Mouse (Mus musculus) C2C12 (cell line): Measurements from ENCODE around the gene Uchl4.

Experiments used
- CEBPB ChIP-seq: IDR thresholded peaks from one replicate; pipeline ENCODE4 v1.6.1; 2011; ENCODE audit warnings: low read depth, mild to moderate bottlenecking, control low read depth, moderate library complexity
- CTCF ChIP-seq: IDR thresholded peaks from one replicate; pipeline ENCODE4 v1.5.1; 2011; ENCODE audit not compliant: control insufficient read depth, insufficient read depth, insufficient read length
- MYOD1 ChIP-seq: IDR thresholded peaks from one replicate; pipeline ENCODE4 v1.6.1; 2011; ENCODE audit warnings: low read depth; ENCODE audit not compliant: control insufficient read depth, insufficient read length
- MYOG ChIP-seq: IDR thresholded peaks from one replicate; pipeline ENCODE4 v1.6.1; 2011; ENCODE audit not compliant: control insufficient read depth, insufficient read length; ENCODE audit errors: extremely low read depth
- USF1 ChIP-seq: IDR thresholded peaks from one replicate; pipeline ENCODE4 v1.6.1; 2011; ENCODE audit warnings: low read depth, mild to moderate bottlenecking, control low read depth, moderate library complexity

DNA sequence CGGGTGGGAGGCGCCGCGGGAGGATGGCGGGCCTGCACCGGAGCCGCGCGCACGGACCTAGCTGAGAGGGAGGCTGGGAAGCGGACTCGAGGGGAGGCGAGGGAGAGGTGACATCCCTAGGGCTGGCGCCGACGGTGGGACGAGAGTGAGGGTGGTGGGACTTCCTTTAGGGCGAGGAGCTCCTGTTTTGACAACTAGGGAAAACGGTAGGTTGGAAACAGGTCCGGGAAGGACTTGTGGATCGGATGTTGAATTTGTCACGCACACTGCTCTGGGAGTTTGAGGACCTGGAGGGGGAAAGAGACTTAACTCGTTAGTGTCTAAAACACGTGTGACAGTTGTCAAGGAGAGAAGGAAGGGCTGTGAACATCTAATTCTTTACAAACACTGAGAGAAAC, 46.8 kb downstream of the Uchl4 start:
- TF ChIP-seq USF1 (no peak), CTCF (no peak), MYOG (no peak), MYOD1 (no peak), CEBPB (no peak)
